Mouse (Mus musculus) embryonic facial prominence, embryonic 10.5 days (tissue): ENCODE results near the gene Patj. TPM values are rescaled to one million over a fixed set of nuclear protein-coding genes. Genes with fewer than 3 reads are reported as not detected.

Source experiments
- DNase-seq: peaks from one replicate; pipeline ENCODE4 v3.0.0-alpha.2; 2017; ENCODE audit warnings: low spot score
- H3K27ac ChIP-seq: fragments of 300-500 bp; sonication (generic); replicated peaks from 2 replicates; pipeline ENCODE4 v1.5.1; 2016; ENCODE audit warnings: mild to moderate bottlenecking
- H3K27me3 ChIP-seq: fragments of 300-500 bp; sonication (generic); replicated peaks from 2 replicates; pipeline ENCODE4 v1.6.1; 2016; ENCODE audit warnings: low read depth, mild to moderate bottlenecking; ENCODE audit not compliant: poor library complexity, severe bottlenecking
- H3K36me3 ChIP-seq: fragments of 300-500 bp; sonication (generic); replicated peaks from 2 replicates; pipeline ENCODE4 v1.6.1; 2016; ENCODE audit warnings: mild to moderate bottlenecking, moderate library complexity
- H3K4me1 ChIP-seq: fragments of 300-500 bp; sonication (generic); 2 replicates; pipeline ENCODE4 v1.6.1; 2016
- H3K4me3 ChIP-seq: fragments of 300-500 bp; sonication (generic); 2 replicates; pipeline ENCODE4 v1.5.1; 2016; ENCODE audit warnings: mild to moderate bottlenecking, moderate library complexity
- H3K9me3 ChIP-seq: fragments of 300-500 bp; sonication (generic); 2 replicates; pipeline ENCODE4 v1.6.1; 2016; ENCODE audit warnings: mild to moderate bottlenecking
- WGBS: fragments of 180-500 bp; shearing (Covaris S2); methylation state at CpG from one replicate; pipeline ENCODE4 v1.1.7; 2016; 5-methylcytosine and 5-hydroxymethylcytosine counted together
- polyA plus RNA-seq: library from polyadenylated mRNA; unstranded; fragments of >200 nt; fragmentation: Nextera tagmentation; extraction: Ambion mirVana; gene quantifications from 2 replicates; pipeline ENCODE4 v1.2.1, GENCODE M21; 2016

Gene Patj
- polyA plus RNA-seq = 14.6 and 17.8 TPM in 2 replicates

DNA sequence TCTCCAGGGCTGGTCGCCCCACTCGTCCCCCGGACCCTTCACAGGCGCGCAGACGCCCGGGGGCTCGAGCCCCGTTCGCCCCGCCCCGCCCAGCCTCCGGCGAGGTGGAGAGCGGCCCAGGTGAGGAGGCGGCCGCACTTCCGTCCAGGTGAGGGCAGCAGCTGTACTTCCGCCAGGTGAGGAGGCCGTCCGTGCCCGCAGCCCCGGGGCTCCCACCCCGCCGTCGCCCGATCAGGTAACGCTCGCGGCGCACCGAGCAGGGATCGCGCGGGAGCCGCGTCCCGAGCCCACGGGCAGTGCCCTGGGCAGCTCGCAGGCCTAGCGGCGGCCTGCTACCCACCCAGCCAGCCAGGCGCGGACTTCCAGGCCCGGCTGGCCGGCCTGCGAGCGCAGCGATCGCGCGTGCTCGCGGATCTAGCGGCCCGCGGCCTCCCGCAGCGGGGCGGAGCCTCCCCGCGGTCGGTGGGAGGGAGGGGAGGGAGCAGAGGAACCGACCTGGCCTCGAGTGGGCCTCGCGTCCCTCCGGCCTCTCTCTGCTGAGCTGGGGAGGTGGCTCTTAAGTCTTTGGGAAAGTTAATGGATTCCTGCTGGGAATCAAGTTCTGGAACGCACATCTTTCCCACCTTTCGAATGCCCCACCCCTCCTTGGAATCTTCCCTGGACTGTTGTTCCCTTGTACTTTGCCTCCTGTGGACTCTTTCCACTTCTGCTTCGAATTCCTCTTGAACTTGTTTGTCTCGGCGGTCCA lies at the start of gene Patj:
Patj (plus strand) TSS at position 96 of the 748 bp plus-strand sequence.
- H3K27me3 ChIP-seq = no peaks in the 10 kb centered on the region
- H3K36me3 ChIP-seq = no peaks in the 10 kb centered on the region
- peak within 1 kb of the TSS; percentile 96 for H3K27ac ChIP-seq
- peak; percentile 75 for DNase-seq
- peaks cover 11% of the 10 kb centered on the region; the same call in 1 of the 2 replicates for H3K4me1 ChIP-seq
- 1% methylated on average over 73 of the region's 73 CpGs for WGBS
- peak within 1 kb of the TSS; percentile 92 for H3K4me3 ChIP-seq
- H3K9me3 ChIP-seq = no peaks in the 10 kb centered on the region

DNA sequence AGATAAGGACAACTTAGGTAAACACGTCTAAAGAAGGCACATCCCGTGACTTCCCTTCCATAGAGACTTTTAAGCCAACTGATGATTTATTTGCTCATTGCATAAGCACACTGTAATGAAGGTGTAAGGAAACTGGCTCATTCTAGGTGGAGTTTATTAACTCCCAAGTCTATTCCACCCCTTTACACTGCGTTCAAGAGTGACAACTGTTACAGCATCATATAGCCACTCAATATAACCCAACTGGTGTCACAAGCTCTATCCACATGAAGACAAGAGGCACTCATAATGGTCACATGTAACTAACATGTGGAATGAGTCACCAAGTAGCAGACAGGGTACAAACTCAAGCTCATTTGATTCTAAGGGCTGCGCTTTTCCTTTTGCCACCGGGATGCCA lies 47.0 kb upstream of the Patj start:
- DNase-seq = no peak
- Histone ChIP-seq H3K27ac (no peak overlapping the region), H3K9me3 (no peaks in the 10 kb centered on the region), H3K4me3 (no peak overlapping the region), H3K27me3 (no peaks in the 10 kb centered on the region), H3K4me1 (no peaks in the 10 kb centered on the region), H3K36me3 (0 out of 2 replicates have a peak, but pooled peaks cover 9% of the 10 kb centered on the region)
- 90% methylated on average over 5 of the region's 5 CpGs for WGBS

DNA sequence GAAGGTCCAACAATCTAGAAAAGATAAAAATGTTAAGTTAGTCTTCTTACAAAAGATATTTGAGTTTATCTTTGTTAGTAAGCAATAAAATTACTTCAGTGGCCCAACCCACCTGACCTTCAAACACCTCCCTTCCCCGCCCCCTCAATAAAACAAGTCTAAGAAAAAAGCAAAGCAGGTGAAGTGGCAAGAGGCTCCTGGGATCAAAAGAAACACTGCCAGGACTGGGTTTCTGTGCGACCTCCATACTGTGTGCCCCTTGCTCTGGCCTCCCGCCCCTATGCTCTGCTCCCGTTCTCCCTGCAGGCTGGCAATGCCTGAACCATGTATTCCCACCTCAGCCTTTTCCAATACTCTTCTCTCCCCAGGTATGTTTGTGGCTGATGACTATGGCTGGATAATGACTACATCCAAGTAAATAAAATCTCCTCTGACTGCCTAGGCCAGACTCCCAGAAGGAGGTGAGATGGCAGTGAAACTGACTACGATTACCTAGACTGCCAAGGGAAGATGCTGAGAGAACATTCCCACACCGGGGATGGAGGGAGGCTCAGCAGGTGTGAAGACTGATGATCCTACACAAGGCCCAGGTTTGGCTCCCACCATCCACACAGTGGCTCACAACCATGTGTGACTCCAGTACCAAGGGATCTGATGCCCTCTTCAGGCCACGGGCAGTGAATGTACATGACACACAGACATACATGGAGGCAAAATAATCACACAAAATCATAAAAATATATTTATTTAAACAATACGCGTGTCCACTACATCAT lies 37.4 kb upstream of the Patj start:
- no peaks in the 10 kb centered on the region for H3K4me1 ChIP-seq
- H3K36me3 ChIP-seq = peaks cover 80% of the 10 kb centered on the region
- WGBS = 94% methylated on average over 9 of the region's 9 CpGs

DNA sequence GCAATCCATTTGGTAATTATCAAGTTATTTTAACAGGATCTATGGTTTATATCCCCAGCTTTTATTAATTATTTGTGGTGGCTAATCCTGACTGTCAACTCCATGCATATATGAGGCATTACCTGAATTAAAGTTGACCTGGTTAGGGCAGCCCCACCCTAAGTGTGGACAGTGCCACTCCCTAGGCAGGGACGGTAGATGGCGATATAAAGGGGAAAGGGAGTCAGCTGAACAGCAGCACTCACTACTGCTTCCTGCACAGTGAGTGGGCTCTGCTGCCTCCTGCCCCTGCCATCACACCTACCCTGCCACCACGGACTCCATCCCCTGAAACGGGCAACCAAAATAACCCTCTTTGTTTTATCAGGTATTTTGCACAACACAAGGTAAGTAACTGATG lies 20.2 kb upstream of the Patj start:
- DNase-seq = peak; percentile 13
- 55% methylated on average over 4 of the region's 4 CpGs for WGBS
- Histone ChIP-seq H3K27ac (no peak overlapping the region), H3K36me3 (peaks cover 32% of the 10 kb centered on the region), H3K4me1 (no peaks in the 10 kb centered on the region), H3K27me3 (no peaks in the 10 kb centered on the region), H3K4me3 (no peak overlapping the region), H3K9me3 (no peaks in the 10 kb centered on the region)

More for the DNA sequence above, 37.4 kb upstream of the Patj start:
- H3K27me3 ChIP-seq = no peaks in the 10 kb centered on the region
- no peak for DNase-seq
- H3K9me3 ChIP-seq = no peaks in the 10 kb centered on the region
- no peak overlapping the region for H3K4me3 ChIP-seq
- no peak overlapping the region for H3K27ac ChIP-seq

DNA sequence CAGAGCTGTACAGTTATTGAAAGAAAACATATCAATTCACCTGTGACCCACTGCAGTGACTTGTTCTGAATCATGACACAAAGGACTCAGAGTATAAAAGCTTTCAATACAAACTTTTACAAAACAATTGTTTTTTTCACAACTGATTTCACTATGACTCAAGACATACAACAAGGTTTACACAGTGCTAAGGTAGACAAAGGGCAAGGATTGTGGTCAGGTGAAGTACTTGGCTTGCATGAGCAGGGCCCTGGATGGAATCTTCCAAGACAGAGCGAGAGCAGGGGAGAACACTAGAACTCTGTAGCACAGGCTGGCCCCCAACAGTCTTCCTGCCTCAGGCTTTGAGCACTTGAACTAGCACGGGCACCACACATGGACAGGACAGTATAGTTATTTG lies 18.6 kb upstream of the Patj start:
- no peak for DNase-seq
- 93% methylated on average over 2 of the region's 2 CpGs for WGBS
- H3K9me3 ChIP-seq = no peaks in the 10 kb centered on the region
- peaks cover 5% of the 10 kb centered on the region for H3K4me1 ChIP-seq
- peaks cover 28% of the 10 kb centered on the region for H3K36me3 ChIP-seq
- H3K27me3 ChIP-seq = no peaks in the 10 kb centered on the region
- H3K27ac ChIP-seq = no peak overlapping the region
- H3K4me3 ChIP-seq = no peak overlapping the region

DNA sequence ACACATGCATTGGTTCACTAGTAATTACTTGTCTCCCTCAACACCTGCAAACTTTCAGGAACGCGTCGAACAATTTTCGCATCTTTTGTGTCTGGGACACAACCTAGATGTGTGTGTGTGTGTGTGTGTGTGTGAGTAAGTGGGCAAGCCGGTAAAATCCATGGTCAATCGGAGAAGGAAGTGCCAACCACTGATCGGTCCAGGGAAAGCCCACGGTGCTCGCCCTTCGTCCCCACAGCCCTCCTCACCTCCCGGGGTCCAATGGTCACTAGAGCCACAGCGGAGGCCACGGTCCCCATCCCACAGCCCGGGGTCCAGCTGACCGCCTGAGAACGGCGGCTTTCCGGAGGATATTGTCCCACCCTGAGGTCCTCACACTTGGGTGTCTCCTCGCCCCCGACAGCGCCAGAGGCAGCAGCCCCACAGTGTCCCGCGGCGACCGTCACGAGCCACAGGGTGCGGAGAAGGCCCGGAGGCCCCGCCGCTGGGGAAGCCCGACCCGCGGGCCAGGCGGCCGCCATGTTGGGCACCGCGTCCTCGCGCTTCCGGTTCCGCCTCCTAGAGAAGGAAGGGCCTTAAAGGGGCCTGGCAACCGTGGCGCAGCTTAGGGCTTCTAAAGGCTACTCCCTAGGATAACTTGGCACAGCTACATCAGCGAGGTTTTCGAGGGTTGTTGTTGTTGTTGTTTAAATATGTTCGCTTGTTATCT lies 12.7 kb upstream of the Patj start, which contains the start of gene Tm2d1:
Tm2d1 (minus strand) TSS at position 591 of the 709 bp plus-strand sequence.
- H3K36me3 ChIP-seq = peaks cover 16% of the 10 kb centered on the region
- peak within 1 kb of the TSS; percentile 95 for H3K4me3 ChIP-seq
- H3K27me3 ChIP-seq = 0 out of 2 replicates have a peak, but pooled peaks cover 4% of the 10 kb centered on the region
- peak within 1 kb of the TSS; percentile 98 for H3K27ac ChIP-seq
- H3K4me1 ChIP-seq = peaks cover 10% of the 10 kb centered on the region
- under 1% methylated on average over 46 of the region's 46 CpGs for WGBS
- no peaks in the 10 kb centered on the region for H3K9me3 ChIP-seq
- peak; percentile 89 for DNase-seq

DNA sequence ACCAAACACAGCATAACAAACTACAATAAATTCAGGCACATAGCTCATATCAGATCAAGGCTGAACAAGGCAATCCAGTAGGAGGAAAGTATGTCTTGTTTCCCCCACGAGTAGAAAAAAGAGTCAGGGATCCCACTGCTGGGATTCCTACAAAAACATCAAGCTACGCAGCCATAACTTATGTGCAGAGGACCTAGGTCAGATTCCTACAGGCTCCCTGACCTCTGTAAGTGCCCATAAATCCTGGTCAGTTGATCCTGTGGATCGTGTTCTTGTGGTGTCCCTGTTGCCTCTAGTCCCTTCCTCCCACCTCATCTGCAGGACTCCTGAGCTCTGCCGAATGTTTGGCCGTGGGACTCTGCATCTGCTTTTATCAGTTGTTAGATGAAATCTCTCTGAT lies 10.5 kb upstream of the Patj start:
- no peaks in the 10 kb centered on the region for H3K36me3 ChIP-seq
- no peak overlapping the region for H3K4me3 ChIP-seq
- 66% methylated on average over 5 of the region's 5 CpGs for WGBS
- 0 out of 2 replicates have a peak, but pooled peaks cover 4% of the 10 kb centered on the region for H3K27me3 ChIP-seq
- H3K27ac ChIP-seq = no peak overlapping the region
- no peaks in the 10 kb centered on the region for H3K9me3 ChIP-seq
- DNase-seq = no peak
- peaks cover 10% of the 10 kb centered on the region for H3K4me1 ChIP-seq

DNA sequence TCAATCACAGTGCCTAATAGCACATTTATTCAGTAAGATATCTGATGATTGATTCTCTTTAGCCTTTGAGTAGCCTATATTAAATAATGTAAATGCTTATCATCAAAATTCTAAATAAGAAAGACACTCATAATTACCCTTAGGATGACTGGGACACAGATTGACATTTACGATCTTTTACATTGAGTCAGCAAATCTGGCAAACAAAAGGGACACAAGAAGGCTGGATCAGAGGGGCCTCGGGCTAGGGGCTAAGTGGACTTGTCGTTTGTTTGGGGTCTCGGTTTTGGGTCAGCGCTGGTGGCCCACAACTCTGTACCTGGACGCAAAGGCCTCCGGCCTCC lies 267 bp upstream of the Patj start:
- Histone ChIP-seq H3K36me3 (no peaks in the 10 kb centered on the region), H3K4me3 (peak overlapping the region; percentile 92), H3K4me1 (peaks cover 11% of the 10 kb centered on the region; the same call in 1 of the 2 replicates), H3K27ac (peak overlapping the region; percentile 96), H3K9me3 (no peaks in the 10 kb centered on the region), H3K27me3 (no peaks in the 10 kb centered on the region)
- no peak for DNase-seq
- WGBS = 4% methylated on average over 7 of the region's 7 CpGs

DNA sequence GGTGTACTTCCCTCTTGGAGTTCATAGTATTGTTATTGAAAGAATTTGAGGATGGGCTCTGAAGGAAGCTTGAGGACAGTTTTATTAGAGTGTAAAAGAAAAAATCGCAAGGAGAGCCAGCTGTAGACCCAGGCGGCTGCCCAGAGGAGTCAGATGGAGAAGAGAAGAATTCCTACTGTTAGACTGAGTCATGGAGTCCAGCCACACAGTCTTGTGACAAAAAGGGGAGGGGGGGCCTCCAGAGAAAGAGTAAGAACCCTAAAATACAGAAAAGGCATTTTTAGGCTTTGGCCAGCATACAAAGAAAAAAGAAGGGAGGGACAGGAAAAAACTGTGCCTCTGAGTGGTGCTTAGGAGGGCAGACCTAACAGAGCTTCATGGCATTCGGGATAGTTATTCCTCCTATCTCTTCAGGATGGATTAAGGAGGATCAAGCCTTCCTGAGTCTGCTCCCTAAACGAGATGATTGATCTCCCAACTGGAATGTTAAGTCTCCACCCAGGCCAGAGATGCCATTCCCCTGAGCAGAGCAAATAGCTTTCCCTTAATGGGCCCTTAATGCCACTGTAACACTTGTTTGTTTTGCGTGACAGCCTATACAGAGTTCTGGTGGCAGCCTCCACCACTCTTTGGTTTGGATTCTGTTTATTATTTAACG lies 5.5 kb downstream of the Patj start:
- H3K36me3 ChIP-seq = no peaks in the 10 kb centered on the region
- no peaks in the 10 kb centered on the region for H3K9me3 ChIP-seq
- DNase-seq = no peak
- no peaks in the 10 kb centered on the region for H3K27me3 ChIP-seq
- H3K4me1 ChIP-seq = peaks cover 3% of the 10 kb centered on the region; the same call in 1 of the 2 replicates
- WGBS = 46% methylated on average over 6 of the region's 6 CpGs
- no peak overlapping the region for H3K27ac ChIP-seq
- no peak overlapping the region for H3K4me3 ChIP-seq

DNA sequence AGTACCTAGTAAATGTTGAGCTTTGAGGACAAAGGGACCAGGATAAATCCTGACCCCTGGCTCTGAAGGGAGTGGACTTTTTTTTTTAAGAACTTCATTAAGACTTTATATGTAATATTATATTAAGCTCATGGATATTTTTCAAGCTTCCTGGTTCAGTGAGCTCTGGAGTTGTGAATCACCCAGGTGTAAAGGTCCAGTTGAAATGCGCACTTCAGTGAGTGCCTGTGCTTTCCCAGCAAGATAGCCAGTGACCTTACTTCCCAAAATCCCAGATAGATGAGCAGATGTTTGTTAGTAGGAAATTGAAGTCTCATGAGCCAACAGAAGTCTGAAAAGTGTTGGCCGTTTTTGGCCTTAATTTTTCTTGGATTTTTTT lies 6.0 kb downstream of the Patj start:
- no peaks in the 10 kb centered on the region for H3K9me3 ChIP-seq
- no peak overlapping the region for H3K4me3 ChIP-seq
- no peak overlapping the region for H3K27ac ChIP-seq
- WGBS = 68% methylated on average over 2 of the region's 2 CpGs
- no peaks in the 10 kb centered on the region for H3K36me3 ChIP-seq
- no peak for DNase-seq
- H3K27me3 ChIP-seq = no peaks in the 10 kb centered on the region
- H3K4me1 ChIP-seq = no peaks in the 10 kb centered on the region

DNA sequence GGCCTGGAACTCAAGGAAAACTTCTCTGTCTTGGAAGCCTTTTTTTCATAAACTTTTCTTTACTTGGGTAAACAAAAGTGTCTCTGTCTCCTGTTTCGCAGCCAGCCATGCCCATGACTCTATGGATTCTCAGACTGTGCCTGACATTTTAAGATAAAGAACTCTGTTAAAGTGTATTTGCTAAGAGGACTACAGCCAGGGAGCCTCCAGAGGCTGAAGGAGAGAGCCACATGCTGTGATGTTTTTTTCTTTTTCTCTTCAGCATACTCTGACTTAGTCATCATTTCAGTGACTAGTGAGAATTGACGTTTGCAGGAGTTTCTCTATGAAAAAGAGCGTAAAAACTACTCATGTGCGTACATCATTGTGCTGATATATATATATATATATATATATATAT lies 7.9 kb downstream of the Patj start:
- 82% methylated on average over 4 of the region's 4 CpGs for WGBS
- no peak for DNase-seq
- no peak overlapping the region for H3K4me3 ChIP-seq
- H3K4me1 ChIP-seq = no peaks in the 10 kb centered on the region
- H3K27ac ChIP-seq = no peak overlapping the region
- H3K36me3 ChIP-seq = no peaks in the 10 kb centered on the region
- H3K9me3 ChIP-seq = no peaks in the 10 kb centered on the region
- H3K27me3 ChIP-seq = no peaks in the 10 kb centered on the region

DNA sequence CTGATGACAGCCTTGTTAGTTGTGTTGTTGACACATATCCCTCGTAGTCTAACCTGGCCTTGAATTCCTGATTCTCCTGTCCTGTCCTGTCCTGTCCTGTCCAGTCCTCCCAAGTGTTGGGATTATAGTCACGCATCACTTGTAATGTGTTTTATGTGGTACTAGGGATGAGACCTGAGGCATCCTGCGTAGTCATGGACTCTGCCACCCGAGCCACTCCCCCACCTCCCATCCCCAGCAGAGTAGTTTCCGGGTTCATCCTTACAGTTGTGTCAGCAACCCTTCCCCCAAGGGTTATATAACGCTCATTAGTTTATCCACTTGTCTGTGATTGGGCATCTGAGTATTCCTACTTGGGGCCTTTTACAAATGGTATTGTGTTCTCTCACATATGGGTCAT lies 8.8 kb downstream of the Patj start:
- no peak overlapping the region for H3K4me3 ChIP-seq
- no peaks in the 10 kb centered on the region for H3K9me3 ChIP-seq
- no peaks in the 10 kb centered on the region for H3K4me1 ChIP-seq
- H3K27me3 ChIP-seq = no peaks in the 10 kb centered on the region
- no peaks in the 10 kb centered on the region for H3K36me3 ChIP-seq
- WGBS = 88% methylated on average over 6 of the region's 6 CpGs
- DNase-seq = no peak
- no peak overlapping the region for H3K27ac ChIP-seq
